Mouse (Mus musculus) hindbrain, postnatal 0 days (tissue): Measurements from ENCODE around the gene Gan. TPM values are rescaled to one million over a fixed set of nuclear protein-coding genes. Genes with fewer than 3 reads are reported as not detected.

ENCODE experiments used
- ATAC-seq: fragments of 200-750 bp; cut with Nextera tagmentation; 2 replicates; pipeline ENCODE4 v1.8.0; 2017; ENCODE audit warnings: mild to moderate bottlenecking, moderate TSS enrichment, moderate library complexity
- DNase-seq: peaks from one replicate; pipeline ENCODE4 v3.0.0-alpha.2; 2015; ENCODE audit warnings: low spot score
- H3K27ac ChIP-seq: fragments of 300-500 bp; sonication (generic); 2 replicates; pipeline ENCODE4 v1.5.1; 2014; ENCODE audit warnings: mild to moderate bottlenecking
- H3K27me3 ChIP-seq: fragments of 300-500 bp; sonication (generic); 2 replicates; pipeline ENCODE4 v1.6.1; 2014; ENCODE audit warnings: low read length, mixed read lengths; ENCODE audit not compliant: insufficient read depth
- H3K36me3 ChIP-seq: fragments of 300-500 bp; sonication (generic); 2 replicates; pipeline ENCODE4 v1.6.1; 2014; ENCODE audit warnings: low read length, mixed read lengths; ENCODE audit not compliant: insufficient read depth
- H3K4me1 ChIP-seq: fragments of 300-500 bp; sonication (generic); 2 replicates; pipeline ENCODE4 v1.6.1; 2014; ENCODE audit warnings: antibody characterized with exemption, low read length, mixed read lengths; ENCODE audit not compliant: insufficient read depth
- H3K4me2 ChIP-seq: fragments of 300-500 bp; sonication (generic); 2 replicates; pipeline ENCODE4 v1.6.1; 2014; ENCODE audit warnings: low read depth, mild to moderate bottlenecking, low read length, moderate library complexity, mixed read lengths
- H3K4me3 ChIP-seq: fragments of 300-500 bp; sonication (generic); 2 replicates; pipeline ENCODE4 v1.5.1; 2014; ENCODE audit warnings: low read length
- H3K9ac ChIP-seq: fragments of 300-500 bp; sonication (generic); replicated peaks from 2 replicates; pipeline ENCODE4 v1.6.1; 2014; ENCODE audit warnings: mild to moderate bottlenecking, low read length, moderate library complexity, mixed read lengths
- H3K9me3 ChIP-seq: fragments of 300-500 bp; sonication (generic); 2 replicates; pipeline ENCODE4 v1.6.1; 2016; ENCODE audit warnings: low read length, mixed read lengths
- CTCF ChIP-seq: IDR thresholded peaks from 2 replicates; pipeline ENCODE4 v1.5.1; 2016; ENCODE audit warnings: antibody characterized with exemption, control low read depth, low read depth
- WGBS: fragments of 180-500 bp; shearing (Covaris S2); extraction: QIAGEN DNeasy Blood & Tissue Kit; methylation state at CpG from one replicate; pipeline ENCODE4 v1.1.7; 2014; 5-methylcytosine and 5-hydroxymethylcytosine counted together
- polyA plus RNA-seq: library from polyadenylated mRNA; unstranded; fragments of >200 nt; fragmentation: Nextera tagmentation; extraction: Ambion mirVana; gene quantifications from 2 replicates; pipeline ENCODE4 v1.2.1, GENCODE M21; 2015
- total RNA-seq: library from RNA; depleted of rRNA; stranded (reverse); fragments of >200 nt; gene quantifications from 2 replicates; pipeline ENCODE4 v1.2.3, GENCODE M21; 2014

Gan gene
- total and polyA plus RNA-seq, 2 experiments from 2014 or later, result 5.6 to 8.5 TPM

- DNase-seq (peak; percentile 27), ATAC-seq (peak; percentile 30; the same call in 1 of the 2 replicates)
- H3K9ac ChIP-seq, result no peak overlapping the region
- H3K9me3 ChIP-seq, result no peaks in the 10 kb centered on the region
- 11% methylated on average over 13 of the region's 13 CpGs for WGBS
- peak overlapping the region; percentile 23; the same call in 1 of the 2 replicates for H3K4me2 ChIP-seq
- peak; percentile 43 for TF ChIP-seq CTCF
- H3K27ac ChIP-seq, result no peak overlapping the region
- no peaks in the 10 kb centered on the region for H3K27me3 ChIP-seq
- H3K4me1 ChIP-seq, result 0 out of 2 replicates have a peak, but pooled peaks cover 10% of the 10 kb centered on the region
- H3K36me3 ChIP-seq, result no peaks in the 10 kb centered on the region
- H3K4me3 ChIP-seq, result no peak overlapping the region
Measured at GRCm38 (mm10) chr8:117115676-117116446, 42.1 kb upstream of the Gan start.

GRCm38 (mm10) chr8:117116534-117116933, 41.4 kb upstream of the Gan start:
- WGBS, result 70% methylated on average over 7 of the region's 7 CpGs

GRCm38 (mm10) chr8:117118409-117118808, 39.5 kb upstream of the Gan start:
- H3K27me3 ChIP-seq, result no peaks in the 10 kb centered on the region
- 0 out of 2 replicates have a peak, but pooled peaks cover 10% of the 10 kb centered on the region for H3K4me1 ChIP-seq
- H3K36me3 ChIP-seq, result no peaks in the 10 kb centered on the region
- TF ChIP-seq CTCF, result no peak
- H3K4me3 ChIP-seq, result no peak overlapping the region
- DNase-seq (no peak), ATAC-seq (no peak)
- 85% methylated on average over 9 of the region's 9 CpGs for WGBS
- H3K27ac ChIP-seq, result no peak overlapping the region
- no peaks in the 10 kb centered on the region for H3K9me3 ChIP-seq
- H3K9ac ChIP-seq, result no peak overlapping the region
- no peak overlapping the region for H3K4me2 ChIP-seq

More at GRCm38 (mm10) chr8:117116534-117116933, 41.4 kb upstream of the Gan start:
- H3K27ac ChIP-seq, result no peak overlapping the region
- DNase-seq, result no peak
- TF ChIP-seq CTCF, result peak; percentile 0; the same call in 1 of the 2 replicates
- H3K4me3 ChIP-seq, result no peak overlapping the region
- no peaks in the 10 kb centered on the region for H3K9me3 ChIP-seq
- no peaks in the 10 kb centered on the region for H3K27me3 ChIP-seq
- H3K36me3 ChIP-seq, result no peaks in the 10 kb centered on the region
- H3K4me2 ChIP-seq, result no peak overlapping the region
- H3K9ac ChIP-seq, result no peak overlapping the region
- ATAC-seq, result peak; percentile 37; the same call in 1 of the 2 replicates
- 0 out of 2 replicates have a peak, but pooled peaks cover 10% of the 10 kb centered on the region for H3K4me1 ChIP-seq

- Histone ChIP-seq H3K36me3 (no peaks in the 10 kb centered on the region), H3K27me3 (no peaks in the 10 kb centered on the region), H3K4me1 (no peaks in the 10 kb centered on the region), H3K27ac (no peak overlapping the region), H3K4me3 (no peak overlapping the region), H3K9ac (no peak overlapping the region), H3K4me2 (no peak overlapping the region), H3K9me3 (no peaks in the 10 kb centered on the region)
- TF ChIP-seq CTCF, result no peak
- WGBS, result 75% methylated on average over 8 of the region's 8 CpGs
- no peak for DNase-seq
- no peak for ATAC-seq
Measured at GRCm38 (mm10) chr8:117121277-117121676, 36.7 kb upstream of the Gan start.

GRCm38 (mm10) chr8:117123850-117124633, 33.9 kb upstream of the Gan start:
- Histone ChIP-seq H3K4me2 (no peak overlapping the region), H3K4me1 (no peaks in the 10 kb centered on the region), H3K4me3 (no peak overlapping the region), H3K27me3 (no peaks in the 10 kb centered on the region), H3K36me3 (no peaks in the 10 kb centered on the region), H3K9ac (no peak overlapping the region), H3K27ac (no peak overlapping the region), H3K9me3 (no peaks in the 10 kb centered on the region)
- WGBS, result 74% methylated on average over 13 of the region's 13 CpGs
- ATAC-seq, result no peak
- no peak for DNase-seq
- no peak for TF ChIP-seq CTCF

GRCm38 (mm10) chr8:117125854-117126253, 32.1 kb upstream of the Gan start:
- no peak overlapping the region for H3K9ac ChIP-seq
- no peaks in the 10 kb centered on the region for H3K9me3 ChIP-seq
- H3K4me3 ChIP-seq, result no peak overlapping the region
- TF ChIP-seq CTCF, result no peak
- no peak overlapping the region for H3K4me2 ChIP-seq
- no peak overlapping the region for H3K27ac ChIP-seq
- no peaks in the 10 kb centered on the region for H3K36me3 ChIP-seq
- ATAC-seq (no peak), DNase-seq (no peak)
- WGBS, result 96% methylated on average over 3 of the region's 3 CpGs
- no peaks in the 10 kb centered on the region for H3K27me3 ChIP-seq
- no peaks in the 10 kb centered on the region for H3K4me1 ChIP-seq
